Mouse (Mus musculus): ENCODE results near the gene Scml4.

GRCm38 (mm10) chr10:43005677-43006076 lies 145.5 kb downstream of the Scml4 start:
- TF ChIP-seq CTCF (IDR thresholded peaks at IDR 0.05; ENCODE audit: borderline replicate concordance, control insufficient read depth, extremely low read depth, insufficient read depth, low read length, poor library complexity) (no peak), POLR2A (IDR thresholded peaks at IDR 0.05; ENCODE audit: control insufficient read depth, extremely low read depth, insufficient read depth, low read length, poor library complexity) (no peak)
